Mouse (Mus musculus): ENCODE data around the gene Hpf1.

The Hpf1 gene

GRCm38 (mm10) chr8:60889843-60890519 lies at the start of gene Hpf1:
TSS of gene Hpf1 (plus strand) at chr8:60890418.
- peak; percentile 98 for DNase-seq (ENCODE audit: low read depth, low spot score)

DNA sequence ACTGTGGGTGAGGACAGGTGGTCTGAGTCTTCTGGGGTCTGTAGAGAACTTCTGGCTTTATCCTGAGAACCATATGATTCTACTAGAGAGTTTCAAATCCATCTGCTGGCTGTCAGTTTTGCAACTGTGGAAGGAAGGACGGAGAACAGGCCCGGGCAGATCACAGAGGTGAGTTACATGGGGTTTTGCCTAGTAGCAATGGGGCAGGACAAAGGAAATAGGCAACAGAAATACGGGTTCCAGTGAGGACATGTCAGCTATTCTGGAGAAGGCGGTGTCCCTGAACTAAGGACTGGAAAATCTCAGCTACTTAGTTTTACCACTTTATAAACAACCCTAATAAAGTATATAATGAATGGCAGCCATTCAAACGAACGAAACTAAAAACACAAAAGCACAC lies 47.8 kb upstream of the Hpf1 start:
- no peak for DNase-seq (ENCODE audit: low read depth, low spot score)

GRCm38 (mm10) chr8:60857559-60857958 lies 32.7 kb upstream of the Hpf1 start:
- DNase-seq (ENCODE audit: low read depth, low spot score): no peak

GRCm38 (mm10) chr8:60858091-60858490 lies 32.1 kb upstream of the Hpf1 start:
- DNase-seq (ENCODE audit: low read depth, low spot score): no peak

DNA sequence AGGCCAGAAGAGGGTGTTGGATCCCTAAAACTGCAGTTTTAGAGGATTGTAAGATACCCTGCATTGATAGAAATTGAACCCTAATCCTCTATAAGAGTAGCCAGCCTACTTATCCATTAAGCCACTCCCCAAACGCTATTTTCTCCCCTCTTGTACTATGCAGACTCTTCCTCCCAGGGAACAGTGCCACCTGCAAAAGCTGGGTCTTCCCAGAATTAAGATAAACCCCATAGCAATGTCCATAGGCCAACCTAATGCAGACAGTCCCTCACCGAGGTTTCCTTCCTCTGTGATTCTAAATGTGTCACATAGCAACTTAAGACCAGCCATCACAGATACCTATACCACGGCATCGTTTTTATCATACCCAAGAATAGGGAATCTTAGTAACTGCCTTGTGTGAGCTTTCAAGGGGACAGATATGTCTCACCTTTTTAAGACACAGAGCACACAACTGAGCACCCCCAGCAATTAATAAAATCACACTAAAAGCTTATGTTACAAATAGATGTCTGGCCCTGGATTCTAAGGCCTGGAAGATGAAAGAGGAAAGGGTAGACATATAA lies 31.2 kb upstream of the Hpf1 start:
- no peak for DNase-seq (ENCODE audit: low read depth, low spot score)

DNA sequence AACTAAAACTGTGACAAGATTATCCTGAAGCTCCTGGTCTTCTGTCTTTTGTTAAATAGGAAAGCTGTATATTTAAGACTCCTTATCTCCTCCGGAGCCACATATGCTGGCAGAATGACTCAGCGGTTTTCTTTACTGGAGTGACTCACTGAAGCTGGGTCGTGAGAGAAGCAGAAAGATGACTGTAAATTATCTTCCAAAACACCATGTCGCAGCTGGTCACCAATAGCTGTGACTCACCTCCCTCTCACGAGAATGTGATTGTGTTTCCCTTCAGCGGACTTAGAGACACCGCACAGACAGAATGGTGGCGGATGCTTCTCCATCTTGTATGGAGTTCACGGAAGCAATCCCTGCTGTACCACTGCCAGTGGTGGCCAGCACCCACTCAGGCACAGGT lies 30.6 kb upstream of the Hpf1 start:
- DNase-seq (ENCODE audit: low read depth, low spot score): peak; percentile 22

DNA sequence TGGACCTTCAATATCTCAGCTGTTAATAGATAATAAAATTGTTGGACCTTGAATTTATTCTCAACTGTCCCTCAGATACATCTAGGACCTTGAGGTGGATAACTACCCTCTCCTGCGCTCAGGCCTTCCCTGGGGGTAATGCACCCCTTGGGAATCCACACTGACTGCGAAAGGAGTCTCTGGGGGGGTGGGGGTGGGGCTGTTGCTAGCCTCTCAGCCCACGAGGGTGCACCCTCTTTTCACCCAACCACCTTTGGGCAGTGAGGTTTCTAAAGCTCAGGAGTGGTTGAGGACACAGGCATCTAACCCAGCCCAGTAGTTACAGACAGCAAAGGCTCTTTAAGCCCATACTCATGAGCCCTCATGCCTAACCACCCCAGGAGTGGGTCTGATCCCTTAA lies 29.5 kb upstream of the Hpf1 start:
- DNase-seq (ENCODE audit: low read depth, low spot score): no peak

- no peak for DNase-seq (ENCODE audit: low read depth, low spot score)
Measured at GRCm38 (mm10) chr8:60861783-60862182, 28.4 kb upstream of the Hpf1 start.

- no peak for DNase-seq (ENCODE audit: low read depth, low spot score)
Measured at GRCm38 (mm10) chr8:60864875-60865274, 25.3 kb upstream of the Hpf1 start.

DNA sequence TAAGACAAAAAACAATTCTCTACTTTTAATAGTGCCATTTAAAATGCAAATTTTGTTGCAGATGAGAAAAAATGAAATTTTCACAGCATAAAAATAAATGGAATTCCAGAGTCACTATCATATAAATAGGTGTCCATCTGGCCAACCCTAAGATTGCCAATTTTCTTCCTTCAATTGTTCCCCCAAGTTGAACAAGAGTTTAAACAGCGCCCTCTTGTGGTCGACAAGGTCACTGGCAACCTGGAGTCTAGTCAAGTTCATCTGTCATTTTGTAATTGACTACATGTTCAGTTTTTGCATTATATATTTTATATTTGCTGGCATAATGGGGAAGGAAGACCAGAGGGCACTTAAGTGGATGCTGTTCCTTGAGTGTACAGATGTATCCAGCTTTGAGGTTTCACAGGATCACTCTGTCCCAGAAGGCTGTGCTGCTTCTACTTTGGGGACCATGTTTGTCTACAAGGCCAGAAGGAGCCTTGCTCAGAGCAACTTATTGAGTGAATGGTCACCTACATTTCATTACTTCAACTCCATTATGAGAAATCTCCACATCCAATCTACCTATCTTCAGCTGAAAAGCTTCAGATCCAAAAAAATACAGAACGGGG lies 24.6 kb upstream of the Hpf1 start:
- DNase-seq (ENCODE audit: low read depth, low spot score): peak; percentile 79

- DNase-seq (ENCODE audit: low read depth, low spot score): no peak
Measured at GRCm38 (mm10) chr8:60867468-60868115, 22.6 kb upstream of the Hpf1 start.

DNA sequence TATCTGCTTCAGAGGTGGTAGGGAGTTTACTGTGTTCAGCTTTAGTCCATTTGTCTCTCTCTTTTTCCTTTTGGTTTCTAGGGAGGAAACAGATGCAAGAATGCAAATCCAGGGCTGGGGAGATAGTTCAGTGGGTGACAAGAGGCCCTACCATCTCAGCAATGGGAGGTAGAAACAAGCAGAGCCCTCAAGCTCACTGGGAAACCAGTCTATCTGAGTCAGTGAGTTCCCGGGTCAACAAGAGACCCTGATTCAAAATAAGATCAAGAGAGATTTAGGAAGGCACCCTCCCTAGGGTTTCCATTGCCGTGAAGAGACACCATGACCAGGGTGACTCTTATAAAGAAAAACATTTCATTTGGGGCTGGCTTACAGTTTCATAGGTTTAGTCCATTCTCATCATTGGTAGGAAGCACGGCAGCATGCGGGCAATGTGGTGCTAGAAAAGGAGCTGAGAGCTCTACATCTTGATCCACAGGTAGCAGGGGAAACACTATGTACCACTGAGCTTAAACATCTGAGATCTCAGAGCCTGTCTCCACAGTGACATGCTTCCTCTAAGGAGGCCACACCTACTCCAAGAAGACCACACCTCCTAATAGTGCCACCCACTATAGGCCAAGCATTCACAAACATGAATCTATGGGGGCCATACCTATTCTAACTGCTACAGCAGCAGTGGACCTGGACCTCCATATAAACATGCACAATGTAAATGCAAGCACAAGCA lies 21.8 kb upstream of the Hpf1 start:
- no peak for DNase-seq (ENCODE audit: low read depth, low spot score)

DNA sequence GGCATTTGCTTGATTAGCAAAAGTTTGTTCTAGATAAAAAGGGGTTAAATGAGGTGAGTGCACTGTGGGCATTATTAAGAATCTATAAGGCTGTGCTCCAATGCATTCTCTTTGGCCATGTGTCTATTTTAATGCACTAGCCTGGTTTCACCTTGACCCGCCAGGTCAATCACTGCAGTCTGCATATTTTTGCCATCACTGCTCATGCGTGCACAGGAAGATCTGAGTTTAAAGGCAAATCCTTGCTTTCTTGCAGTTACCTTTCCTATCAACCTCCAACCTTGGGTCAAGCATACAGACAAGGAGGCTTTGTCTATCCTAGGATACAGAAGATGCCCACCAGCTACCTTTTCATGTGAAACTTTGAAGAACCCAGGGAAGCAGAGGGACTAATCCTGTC lies 20.5 kb upstream of the Hpf1 start:
- no peak for DNase-seq (ENCODE audit: low read depth, low spot score)

- DNase-seq (ENCODE audit: low read depth, low spot score): no peak
Measured at GRCm38 (mm10) chr8:60870231-60871193, 19.7 kb upstream of the Hpf1 start.

DNA sequence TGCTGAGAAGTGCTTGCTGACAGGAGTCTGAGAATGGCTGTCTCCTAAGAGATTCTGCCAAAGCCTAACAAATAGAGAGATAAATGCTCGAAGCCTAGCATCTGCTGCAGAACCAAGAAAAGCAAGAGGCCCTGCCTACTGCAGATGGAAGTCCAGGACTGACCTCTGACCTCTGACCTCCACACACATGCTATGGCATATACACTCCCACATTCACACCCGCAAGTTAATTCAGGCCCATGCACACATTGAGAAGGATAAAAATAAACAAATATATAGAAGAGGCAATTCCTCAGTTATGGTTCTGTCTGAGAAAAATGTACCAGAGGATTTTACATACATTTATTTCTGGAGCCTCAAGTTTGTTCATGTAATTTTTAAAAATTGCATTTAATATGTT lies 11.6 kb upstream of the Hpf1 start:
- peak; percentile 28 for DNase-seq (ENCODE audit: low read depth, low spot score)

GRCm38 (mm10) chr8:60883419-60884137 lies 6.6 kb upstream of the Hpf1 start:
- DNase-seq (ENCODE audit: low read depth, low spot score): no peak

DNA sequence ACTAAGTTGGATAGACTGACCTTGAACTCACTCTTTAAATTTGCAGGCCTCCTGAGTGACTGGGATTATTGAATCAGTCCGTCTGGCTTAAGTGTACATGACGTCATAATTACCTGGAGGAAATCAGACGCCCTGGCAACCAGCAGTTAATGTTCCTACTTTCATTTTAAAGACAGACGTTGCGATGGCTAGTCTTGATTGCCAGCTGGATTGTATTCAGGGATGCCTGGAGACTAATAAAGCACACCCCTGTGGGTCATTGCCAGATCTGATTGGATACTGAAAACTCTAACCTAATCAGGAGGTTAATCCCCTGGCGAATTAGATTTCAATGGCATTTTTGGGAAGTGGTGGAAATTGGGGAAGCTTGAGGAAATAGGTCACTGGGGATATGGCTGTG lies 3.5 kb upstream of the Hpf1 start:
- DNase-seq (ENCODE audit: low read depth, low spot score): no peak

DNA sequence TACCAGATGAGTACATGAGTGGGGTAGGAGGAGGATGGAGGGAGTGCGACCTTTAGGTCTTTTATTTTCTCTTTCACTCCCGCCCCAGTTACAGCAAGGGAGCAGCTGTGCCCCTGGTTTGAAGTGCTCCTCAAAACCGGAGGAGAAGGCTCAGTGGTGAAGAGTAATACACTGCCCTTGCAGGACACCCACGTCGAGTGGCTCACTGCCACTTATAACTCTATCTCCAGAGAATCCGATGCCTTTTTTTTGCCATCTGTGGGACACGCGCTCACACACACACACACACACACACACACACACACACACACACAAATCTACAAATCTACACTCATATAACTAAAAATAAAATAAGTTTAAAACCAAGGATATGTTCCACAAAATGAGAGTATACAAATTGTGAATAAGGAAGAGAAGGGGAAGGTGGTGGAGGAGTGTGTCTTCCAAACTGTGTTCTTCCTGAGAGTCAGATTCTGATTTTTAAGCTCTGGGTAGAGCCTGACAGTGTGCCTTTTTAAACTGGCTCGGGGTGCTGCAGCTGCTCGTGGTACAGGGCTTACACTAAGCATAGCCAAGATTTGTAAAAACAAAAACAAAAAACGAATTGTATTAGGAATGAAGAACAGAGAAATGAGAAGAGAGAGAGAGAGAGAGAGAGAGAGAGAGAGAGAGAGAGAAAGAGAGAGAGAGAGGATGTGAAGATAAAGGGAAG lies 931 bp upstream of the Hpf1 start:
- no peak for DNase-seq (ENCODE audit: low read depth, low spot score)

- no peak for DNase-seq (ENCODE audit: low read depth, low spot score)
Measured at GRCm38 (mm10) chr8:60890520-60890874, 279 bp downstream of the Hpf1 start.

DNA sequence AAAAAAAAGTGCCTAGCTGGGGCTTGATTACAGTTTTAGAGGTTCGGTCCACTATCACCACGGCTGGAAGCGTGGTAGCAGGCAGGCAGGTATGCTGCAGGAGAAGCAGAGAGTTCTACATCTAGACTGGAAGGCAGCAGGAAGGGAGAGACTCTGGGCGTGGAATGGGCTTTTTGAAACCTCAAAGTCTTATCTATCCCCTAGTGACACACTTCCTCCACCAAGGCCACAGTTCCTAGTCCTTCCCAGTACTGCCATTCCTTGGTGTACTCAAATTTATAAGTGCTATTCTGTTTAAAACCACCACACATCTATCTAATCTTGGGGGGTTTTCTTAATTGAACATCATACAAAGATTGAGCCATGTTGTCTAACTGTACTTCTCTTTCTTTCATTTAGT lies 1.5 kb downstream of the Hpf1 start:
- no peak for DNase-seq (ENCODE audit: low read depth, low spot score)

Data from mesoderm, embryonic 11.5 days (tissue).